Mouse (Mus musculus): ENCODE measurements at regions not wholly inside any gene's neighbourhood (a gene's known extent, or its start where the extent isn't known, plus 50 kb on each side); places are given as distances from the start of the nearest gene placed in this dataset.

GRCm38 (mm10) chr5:136619315-136620231 lies 52.3 kb upstream of the Cux1 start:
- ATAC-seq (replicated peaks; ENCODE audit: low read depth, poor library complexity, severe bottlenecking), result no peak

GRCm38 (mm10) chr5:136620234-136620633 lies 52.9 kb upstream of the Cux1 start:
- no peak for ATAC-seq (replicated peaks; ENCODE audit: low read depth, poor library complexity, severe bottlenecking)

- no peak for ATAC-seq (replicated peaks; ENCODE audit: low read depth, poor library complexity, severe bottlenecking)
Observed at GRCm38 (mm10) chr5:136621336-136622125, 54.2 kb upstream of the Cux1 start.

- no peak for ATAC-seq (replicated peaks; ENCODE audit: low read depth, poor library complexity, severe bottlenecking)
Observed at GRCm38 (mm10) chr5:136622152-136622551, 54.9 kb upstream of the Cux1 start.

DNA sequence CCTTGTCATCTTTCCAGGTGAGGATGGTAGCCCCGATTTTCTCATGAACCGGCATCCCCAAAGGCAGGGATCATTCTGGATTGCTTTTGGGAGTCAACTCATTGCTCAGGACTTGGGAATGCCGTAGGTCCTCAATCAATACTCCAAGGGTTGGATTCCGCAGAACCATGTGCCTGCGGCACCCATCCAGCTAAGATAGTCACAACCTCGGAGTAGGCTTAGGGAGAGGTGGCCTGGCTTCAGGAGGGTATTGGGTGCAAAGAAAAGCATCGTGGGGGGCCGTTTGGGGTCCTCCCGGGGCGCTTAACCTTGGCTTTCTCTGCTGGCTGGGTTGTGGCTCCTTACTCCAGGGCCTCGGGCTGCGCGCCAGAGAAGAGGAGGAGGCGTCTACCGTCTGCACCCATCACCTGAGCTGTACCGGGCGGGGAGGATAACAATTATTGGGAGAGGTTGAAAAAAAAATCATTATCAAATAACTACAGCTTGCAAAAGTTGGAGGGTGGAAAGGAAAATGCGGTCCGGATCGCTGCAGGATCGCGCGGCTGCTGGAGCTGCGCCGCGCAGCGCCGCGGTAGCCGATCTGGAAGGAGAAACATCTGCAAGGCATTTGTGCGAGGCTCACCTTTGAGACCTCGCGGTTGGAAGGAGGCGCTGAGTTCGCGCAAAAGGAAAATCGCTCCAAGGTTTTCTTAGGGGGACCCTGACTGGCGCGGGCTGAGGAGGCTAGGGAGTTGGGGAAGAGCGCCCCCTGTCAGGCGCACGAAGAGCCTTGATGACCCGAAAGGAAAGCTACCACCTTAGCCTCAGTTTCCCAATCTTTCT lies 55.6 kb upstream of the Cux1 start:
- ATAC-seq (replicated peaks; ENCODE audit: low read depth, poor library complexity, severe bottlenecking), result peak; percentile 45

GRCm38 (mm10) chr5:136623791-136624190 lies 56.5 kb upstream of the Cux1 start:
- ATAC-seq (replicated peaks; ENCODE audit: low read depth, poor library complexity, severe bottlenecking), result no peak

- peak; percentile 57 for ATAC-seq (replicated peaks; ENCODE audit: low read depth, poor library complexity, severe bottlenecking)
Observed at GRCm38 (mm10) chr5:136625176-136625991, 58.1 kb upstream of the Cux1 start.

- ATAC-seq (replicated peaks; ENCODE audit: low read depth, poor library complexity, severe bottlenecking), result 0 out of 2 replicates have a peak, but pooled peaks have one; percentile 15
Observed at GRCm38 (mm10) chr5:136626142-136626771, 59.0 kb upstream of the Cux1 start.

DNA sequence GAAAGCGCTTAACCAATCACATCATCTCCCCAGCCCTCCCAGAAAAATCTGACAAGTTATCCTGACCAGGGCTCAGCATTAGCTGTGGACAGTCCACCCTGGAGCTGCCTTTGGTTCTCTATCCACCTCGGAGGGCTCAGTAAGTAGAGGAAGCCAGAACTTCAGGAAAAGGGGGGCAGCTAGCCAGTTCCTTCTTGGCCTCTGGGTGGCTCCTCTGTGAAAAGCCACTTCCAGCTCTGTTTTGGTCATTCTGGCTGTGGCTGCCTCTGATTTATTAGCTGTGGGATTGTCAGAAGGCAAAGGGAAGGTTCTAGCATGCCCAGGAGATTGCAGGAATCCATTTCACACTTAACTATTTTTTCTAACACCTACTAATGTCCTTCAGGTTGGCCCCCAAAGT lies 59.6 kb upstream of the Cux1 start:
- ATAC-seq (replicated peaks; ENCODE audit: low read depth, poor library complexity, severe bottlenecking), result 0 out of 2 replicates have a peak, but pooled peaks have one; percentile 12

DNA sequence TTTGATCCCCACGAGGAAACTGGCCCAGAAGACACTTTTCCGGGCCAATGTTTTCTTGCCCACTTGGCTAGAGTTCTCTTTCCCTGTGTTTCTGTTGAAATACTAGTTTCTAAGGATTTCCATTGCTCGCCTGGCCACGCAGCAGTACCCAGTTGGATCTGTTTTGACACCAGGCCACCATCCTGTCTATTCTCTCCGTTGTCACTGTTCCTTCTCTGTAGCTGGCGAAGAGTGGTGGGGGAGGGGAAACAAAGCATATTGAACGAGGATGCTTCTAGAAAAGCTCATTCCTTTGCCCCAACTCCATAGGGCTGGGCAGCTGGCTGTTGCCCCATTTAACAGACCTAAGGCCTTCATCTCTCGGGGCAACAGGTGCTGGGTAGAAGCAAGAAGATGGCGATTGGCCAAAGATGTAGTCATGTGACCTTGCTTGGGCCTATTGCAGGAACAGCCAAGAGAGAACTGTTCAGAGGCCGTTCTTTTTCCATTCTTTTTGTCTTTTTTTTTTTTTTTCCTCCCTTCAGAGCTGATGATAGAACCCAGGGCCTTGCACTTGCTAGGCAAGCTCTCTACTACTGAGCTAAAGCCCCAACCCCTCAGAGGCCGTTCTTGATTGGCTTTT lies 60.5 kb upstream of the Cux1 start:
- ATAC-seq (replicated peaks; ENCODE audit: low read depth, poor library complexity, severe bottlenecking), result no peak

- no peak for ATAC-seq (replicated peaks; ENCODE audit: low read depth, poor library complexity, severe bottlenecking)
Observed at GRCm38 (mm10) chr5:136628502-136628901, 61.2 kb upstream of the Cux1 start.

DNA sequence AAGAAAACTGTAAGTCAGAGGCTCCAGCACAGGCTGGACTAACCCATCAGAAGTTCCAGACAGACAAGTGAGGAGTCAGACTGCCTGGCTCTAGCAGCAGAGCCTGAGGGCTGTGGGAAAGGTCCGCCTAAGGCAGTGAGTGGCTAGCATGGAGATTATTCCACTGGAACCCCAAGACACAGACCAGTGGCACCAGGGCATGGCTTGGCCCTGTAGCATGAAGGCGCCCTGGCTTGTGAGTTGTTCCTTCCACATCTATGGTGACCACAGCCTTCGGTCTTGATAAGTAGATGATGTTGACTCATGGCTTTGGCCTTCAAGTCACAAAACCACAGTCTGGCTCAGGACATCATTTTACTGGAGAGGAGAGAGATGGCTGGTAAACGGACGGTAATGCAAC lies 60.7 kb upstream of the Myl10 start:
- peak; percentile 71 for ATAC-seq (replicated peaks; ENCODE audit: low read depth, poor library complexity, severe bottlenecking)

DNA sequence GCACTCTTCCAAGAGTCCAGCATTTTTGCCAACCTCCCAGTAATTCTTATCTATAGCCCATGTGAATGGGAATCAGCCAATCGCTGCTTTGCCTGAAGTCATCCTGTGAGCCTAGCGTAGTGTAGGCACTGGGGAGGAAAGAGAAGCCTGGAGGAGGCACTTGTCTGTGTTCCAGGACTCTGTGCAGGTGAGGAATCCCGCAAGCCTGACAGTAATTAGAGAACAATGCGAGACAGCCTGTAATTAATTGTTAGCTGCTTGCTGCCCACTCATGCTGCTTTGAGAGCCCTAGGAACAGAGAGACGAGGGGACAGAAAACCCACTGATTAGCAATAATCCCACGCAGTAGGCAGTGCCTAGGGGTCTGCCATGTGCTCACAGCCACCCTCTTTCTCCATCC lies 59.0 kb upstream of the Myl10 start:
- ATAC-seq (replicated peaks; ENCODE audit: low read depth, poor library complexity, severe bottlenecking), result no peak

DNA sequence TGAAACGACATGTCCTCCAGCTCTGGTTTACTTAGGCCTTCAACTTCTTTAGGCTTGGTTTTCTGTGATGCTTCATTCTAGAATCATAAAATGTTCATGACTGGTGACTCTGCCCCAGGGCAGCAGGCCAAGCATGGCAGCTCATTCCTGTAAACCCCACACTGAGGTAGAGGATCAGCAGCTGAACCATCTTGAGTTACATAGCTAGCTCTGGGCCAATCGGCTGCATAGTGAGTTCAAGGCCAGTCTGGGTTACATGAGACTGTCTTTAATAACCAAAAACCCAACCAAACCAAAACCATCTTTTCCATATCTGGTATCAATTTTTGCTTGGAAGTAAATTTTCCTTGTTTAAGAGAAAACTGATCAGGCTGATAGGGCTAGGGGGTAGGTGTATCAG lies 57.8 kb upstream of the Myl10 start:
- no peak for ATAC-seq (replicated peaks; ENCODE audit: low read depth, poor library complexity, severe bottlenecking)

- no peak for ATAC-seq (replicated peaks; ENCODE audit: low read depth, poor library complexity, severe bottlenecking)
Observed at GRCm38 (mm10) chr5:136636476-136636875, 56.5 kb upstream of the Myl10 start.

DNA sequence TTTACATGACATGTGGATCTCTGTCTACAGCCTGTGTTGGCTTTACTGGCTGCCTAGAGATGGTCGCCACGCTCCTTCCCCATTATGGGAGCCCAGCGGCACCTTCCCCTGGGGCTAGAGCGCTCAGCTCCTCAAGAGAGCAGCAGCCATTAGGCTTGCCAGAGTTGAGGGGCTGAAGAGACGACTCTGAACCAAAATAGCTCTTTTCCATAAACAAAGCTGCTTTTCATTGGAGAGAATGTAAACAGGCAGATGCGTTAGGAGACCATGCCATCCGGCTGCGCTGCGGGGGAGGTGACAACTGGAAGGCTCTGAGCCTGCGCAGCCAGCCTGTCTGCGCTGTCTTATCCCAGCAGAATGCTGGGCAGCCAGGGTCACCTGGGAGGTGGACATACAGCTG lies 55.1 kb upstream of the Myl10 start:
- ATAC-seq (replicated peaks; ENCODE audit: low read depth, poor library complexity, severe bottlenecking), result no peak

GRCm38 (mm10) chr5:136640871-136641619 lies 51.9 kb upstream of the Myl10 start:
- no peak for ATAC-seq (replicated peaks; ENCODE audit: low read depth, poor library complexity, severe bottlenecking)

DNA sequence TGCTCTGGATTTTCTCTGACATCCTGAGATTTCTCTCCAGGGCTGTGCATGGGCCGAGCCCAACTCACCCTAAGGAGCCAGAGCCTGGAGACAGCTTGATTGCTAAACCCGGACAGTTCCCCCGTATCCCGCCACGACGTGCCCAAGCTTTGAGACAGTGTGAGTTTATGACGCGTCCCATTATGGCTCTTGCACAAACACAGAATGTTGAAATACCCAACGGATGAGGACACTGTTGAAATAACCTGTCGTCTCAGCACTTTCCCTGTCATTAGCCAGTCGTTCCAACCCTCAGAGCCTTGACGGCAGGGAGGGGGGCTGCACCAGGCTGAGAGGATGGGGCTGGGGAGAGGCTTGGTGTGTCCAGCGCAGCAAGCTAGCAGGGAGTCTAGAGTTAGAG lies 50.7 kb upstream of the Myl10 start:
- peak; percentile 60 for ATAC-seq (replicated peaks; ENCODE audit: low read depth, poor library complexity, severe bottlenecking)

All from common myeloid progenitor, adult 5-6 weeks (primary cell).